Comparison of ENCODE assay signal across 12 mouse cellular contexts in genomic region chr11:107900470-107900869, GRCm38 (mm10). TPM values are rescaled to one million over a fixed set of nuclear protein-coding genes. Genes with fewer than 3 reads are reported as not detected.
DNase-seq lines count a peak whose midpoint lies in the region; ATAC-seq lines count a peak whose summit lies in the region.
"Had no signal": no experiment of that assay in that cellular context is flagged by ENCODE, and none has a peak within 500 bp of the region (broad histone marks: within the 10 kb centered on the region; RNA-seq: fewer than 3 reads in every experiment).

No protein-coding gene starts in this region.

- H3K4me3 ChIP-seq in hindbrain, embryonic 10.5 days: no peak overlapping the region
- no peak overlapping the region for H3K4me3 ChIP-seq in hindbrain, embryonic 13.5 days
- no peak overlapping the region for H3K4me3 ChIP-seq in midbrain, embryonic 14.5 days (replicated peaks; ENCODE audit: low read depth, low read length)
- H3K4me3 ChIP-seq in midbrain, embryonic 11.5 days (ENCODE audit: low read depth, low read length): no peak overlapping the region
- H3K4me3 ChIP-seq: heart, embryonic 13.5 days; hindbrain, embryonic 15.5 days had no signal

- H3K4me2 ChIP-seq in hindbrain, embryonic 13.5 days: no peak overlapping the region
- H3K4me2 ChIP-seq in midbrain, embryonic 14.5 days (ENCODE audit: low read length): no peak overlapping the region
- no peak overlapping the region for H3K4me2 ChIP-seq in midbrain, embryonic 11.5 days
- H3K4me2 ChIP-seq: heart, embryonic 13.5 days; hindbrain, embryonic 15.5 days had no signal

- WGBS in hindbrain, embryonic 10.5 days: 41% methylated on average over 4 of the region's 4 CpGs
- 45% methylated on average over 4 of the region's 4 CpGs for WGBS in hindbrain, embryonic 13.5 days
- 35% methylated on average over 4 of the region's 4 CpGs for WGBS in midbrain, embryonic 14.5 days
- WGBS in midbrain, embryonic 11.5 days: 45% methylated on average over 4 of the region's 4 CpGs

- no peaks in the 10 kb centered on the region for H3K27me3 ChIP-seq in hindbrain, embryonic 10.5 days (ENCODE audit: insufficient read depth, poor library complexity, severe bottlenecking)
- no peaks in the 10 kb centered on the region for H3K27me3 ChIP-seq in hindbrain, embryonic 13.5 days
- H3K27me3 ChIP-seq in midbrain, embryonic 14.5 days (ENCODE audit: control insufficient read depth, insufficient read depth, low read length): no peaks in the 10 kb centered on the region
- H3K27me3 ChIP-seq in midbrain, embryonic 11.5 days (ENCODE audit: control insufficient read depth, insufficient read depth, low read length): no peaks in the 10 kb centered on the region
- H3K27me3 ChIP-seq: heart, embryonic 13.5 days; hindbrain, embryonic 15.5 days had no signal

- no peaks in the 10 kb centered on the region for H3K36me3 ChIP-seq in hindbrain, embryonic 10.5 days
- no peaks in the 10 kb centered on the region for H3K36me3 ChIP-seq in hindbrain, embryonic 13.5 days
- H3K36me3 ChIP-seq in midbrain, embryonic 14.5 days (ENCODE audit: control insufficient read depth, insufficient read depth, low read length): no peaks in the 10 kb centered on the region
- no peaks in the 10 kb centered on the region for H3K36me3 ChIP-seq in midbrain, embryonic 11.5 days (ENCODE audit: control insufficient read depth, insufficient read depth, low read length)
- H3K36me3 ChIP-seq: heart, embryonic 13.5 days; hindbrain, embryonic 15.5 days had no signal

- no peak for ATAC-seq in hindbrain, embryonic 13.5 days (ENCODE audit: low FRiP score)
- no peak for ATAC-seq in midbrain, embryonic 14.5 days (ENCODE audit: low FRiP score, low TSS enrichment)
- ATAC-seq in midbrain, embryonic 11.5 days (ENCODE audit: low FRiP score): no peak
- no peak for ATAC-seq in inflammation-experienced regulatory T-cells, adult 6 months

- no peaks in the 10 kb centered on the region for H3K9me3 ChIP-seq in hindbrain, embryonic 10.5 days
- no peaks in the 10 kb centered on the region for H3K9me3 ChIP-seq in hindbrain, embryonic 13.5 days
- H3K9me3 ChIP-seq in midbrain, embryonic 14.5 days (ENCODE audit: control insufficient read depth, low read length): no peaks in the 10 kb centered on the region
- H3K9me3 ChIP-seq in midbrain, embryonic 11.5 days (ENCODE audit: control insufficient read depth, low read length): no peaks in the 10 kb centered on the region
- H3K9me3 ChIP-seq: heart, embryonic 13.5 days; hindbrain, embryonic 15.5 days had no signal

- peaks cover 15% of the 10 kb centered on the region for H3K4me1 ChIP-seq in hindbrain, embryonic 10.5 days (replicated peaks)
- H3K4me1 ChIP-seq in hindbrain, embryonic 13.5 days (replicated peaks): peaks cover 21% of the 10 kb centered on the region
- peaks cover 5% of the 10 kb centered on the region; the same call in 1 of the 2 replicates for H3K4me1 ChIP-seq in midbrain, embryonic 14.5 days (ENCODE audit: control insufficient read depth, insufficient read depth, low read length)
- H3K4me1 ChIP-seq in midbrain, embryonic 11.5 days (ENCODE audit: control insufficient read depth, insufficient read depth, low read length): no peaks in the 10 kb centered on the region

- no peak overlapping the region for H3K27ac ChIP-seq in hindbrain, embryonic 10.5 days
- no peak overlapping the region for H3K27ac ChIP-seq in hindbrain, embryonic 13.5 days
- no peak overlapping the region for H3K27ac ChIP-seq in midbrain, embryonic 14.5 days (replicated peaks; ENCODE audit: low read depth, low read length)
- no peak overlapping the region for H3K27ac ChIP-seq in midbrain, embryonic 11.5 days (ENCODE audit: low read depth, low read length)
- H3K27ac ChIP-seq: heart, embryonic 13.5 days; hindbrain, embryonic 15.5 days had no signal

- peak; percentile 20 for DNase-seq in hindbrain, embryonic 10.5 days (ENCODE audit: low spot score)
- peak; percentile 36 for DNase-seq in midbrain, embryonic 14.5 days
- no peak for DNase-seq in midbrain, embryonic 11.5 days (ENCODE audit: low spot score, missing footprints)
- DNase-seq in WW6 (ENCODE audit: low read depth, low spot score): peak; percentile 34
- DNase-seq in induced T-regulatory cell, adult 2 months (ENCODE audit: low read depth): peak; percentile 14
- DNase-seq in adrenal gland, adult (ENCODE audit: inconsistent age in 2 of 2, low spot score in 1 of 2): no peak
- DNase-seq: cerebellum, postnatal 36 days; lung, adult 2 months had no signal

- no peak overlapping the region for H3K9ac ChIP-seq in hindbrain, embryonic 13.5 days
- no peak overlapping the region for H3K9ac ChIP-seq in midbrain, embryonic 14.5 days (replicated peaks; ENCODE audit: low read length)
- no peak overlapping the region for H3K9ac ChIP-seq in midbrain, embryonic 11.5 days (ENCODE audit: low read length)
- H3K9ac ChIP-seq: heart, embryonic 13.5 days; hindbrain, embryonic 15.5 days had no signal

RNA-seq across cellular contexts. Expression of gene Cacng5, which starts 14.4 kb away (rescaled TPM):
- 0.66 and 1.2 TPM in 2 replicates for polyA plus RNA-seq in hindbrain, embryonic 10.5 days (2016; fragmentation: Nextera tagmentation; extraction: Ambion mirVana)
- 4.7 and 5.8 TPM in 2 replicates for polyA plus RNA-seq in hindbrain, embryonic 13.5 days (2015; fragmentation: Nextera tagmentation; extraction: Ambion mirVana)
- polyA plus RNA-seq in midbrain, embryonic 14.5 days (2014; fragmentation: Nextera tagmentation; extraction: Ambion mirVana): 7.6 and 8.4 TPM in 2 replicates
- 1.0 and 1.3 TPM in 2 replicates for polyA plus RNA-seq in midbrain, embryonic 11.5 days (2014; fragmentation: Nextera tagmentation; extraction: Ambion mirVana)
- not detected for polyA plus RNA-seq in inflammation-experienced regulatory T-cells, adult 6 months (2017; shearing (Covaris generic))

Comparison
In these comparisons a context has a peak if more than half of its experiments do, and no peak if none do; other contexts are left out.
1. DNase-seq: peak in hindbrain, embryonic 10.5 days (single experiment), midbrain, embryonic 14.5 days (single experiment), WW6 (single experiment) and induced T-regulatory cell, adult 2 months (single experiment); none in midbrain, embryonic 11.5 days (single experiment) and adrenal gland, adult (0 of 2).